Mouse (Mus musculus): ENCODE measurements around the gene Akap11.

Gene Akap11

GRCm38 (mm10) chr14:78448807-78449406 lies 87.7 kb downstream of the Akap11 start:
- CTCF ChIA-PET: no interaction called here

- CTCF ChIA-PET: no interaction called here
Observed at GRCm38 (mm10) chr14:78448017-78448416, 88.6 kb downstream of the Akap11 start.

- CTCF ChIA-PET: no interaction called here
Observed at GRCm38 (mm10) chr14:78447542-78447941, 89.1 kb downstream of the Akap11 start.

Data from spleen, embryonic (tissue).